Mouse (Mus musculus) CH12.LX (cell line): ENCODE data around the gene Slc15a2. TPM values are rescaled to one million over a fixed set of nuclear protein-coding genes. Genes with fewer than 3 reads are reported as not detected.

Experiments used
- polyA plus RNA-seq: library from polyadenylated mRNA; unstranded; fragments of >175 nt; gene quantifications from 2 replicates; pipeline ENCODE4 v1.2.1, GENCODE M21; 2012; ENCODE audit warnings: low read depth; ENCODE audit not compliant: insufficient read length
- total RNA-seq, 2 experiments: library from RNA; depleted of rRNA; stranded (reverse); fragments of 300-350 nt in 1 of 2; fragments of >200 nt in 1 of 2; gene quantifications; 2 replicates each; pipeline ENCODE4 v1.2.3; 2012 to 2014

The Slc15a2 gene
- total and polyA plus RNA-seq, 3 experiments = 9.4 to 11.7 (median 11.4) TPM

Other genes with a start within 250 kb of the Slc15a2 start
- 0.34 and 0.59 TPM in 2 replicates for gene Casr, start 222.8 kb downstream of the Slc15a2 start, total RNA-seq (2012; rRNA removed)
- gene Casr, start 222.8 kb downstream of the Slc15a2 start, total RNA-seq (2014; rRNA removed) = 0.19 and 0.35 TPM in 2 replicates
- 0.55 and 0.63 TPM in 2 replicates for gene Casr, start 222.8 kb downstream of the Slc15a2 start, polyA plus RNA-seq
- gene Cd86, start 118.9 kb downstream of the Slc15a2 start, total RNA-seq (2012; rRNA removed) = 60.0 and 113 TPM in 2 replicates
- gene Cd86, start 118.9 kb downstream of the Slc15a2 start, total RNA-seq (2014; rRNA removed) = 191 and 196 TPM in 2 replicates
- 91.9 and 102 TPM in 2 replicates for gene Cd86, start 118.9 kb downstream of the Slc15a2 start, polyA plus RNA-seq
- gene Ildr1, start 91.0 kb downstream of the Slc15a2 start, total RNA-seq (2012; rRNA removed) = 0.34 and 0.76 TPM in 2 replicates
- 0.34 and 0.80 TPM in 2 replicates for gene Ildr1, start 91.0 kb downstream of the Slc15a2 start, total RNA-seq (2014; rRNA removed)
- 0.81 and 1.1 TPM in 2 replicates for gene Ildr1, start 91.0 kb downstream of the Slc15a2 start, polyA plus RNA-seq
- 32.1 and 41.0 TPM in 2 replicates for gene Iqcb1, start 43.4 kb upstream of the Slc15a2 start, total RNA-seq (2012; rRNA removed)
- 46.4 and 50.4 TPM in 2 replicates for gene Iqcb1, start 43.4 kb upstream of the Slc15a2 start, total RNA-seq (2014; rRNA removed)
- 47.7 and 49.9 TPM in 2 replicates for gene Iqcb1, start 43.4 kb upstream of the Slc15a2 start, polyA plus RNA-seq
- 7.4 and 8.1 TPM in 2 replicates for gene Eaf2, start 90.0 kb upstream of the Slc15a2 start, total RNA-seq (2012; rRNA removed)
- gene Eaf2, start 90.0 kb upstream of the Slc15a2 start, total RNA-seq (2014; rRNA removed) = 5.0 and 7.1 TPM in 2 replicates
- 3.5 and 5.5 TPM in 2 replicates for gene Eaf2, start 90.0 kb upstream of the Slc15a2 start, polyA plus RNA-seq
- 69.8 and 96.8 TPM in 2 replicates for gene Golgb1, start 90.2 kb upstream of the Slc15a2 start, total RNA-seq (2012; rRNA removed)
- gene Golgb1, start 90.2 kb upstream of the Slc15a2 start, total RNA-seq (2014; rRNA removed) = 65.6 and 66.7 TPM in 2 replicates
- gene Golgb1, start 90.2 kb upstream of the Slc15a2 start, polyA plus RNA-seq = 75.9 and 112 TPM in 2 replicates
- gene Hcls1, start 150.0 kb upstream of the Slc15a2 start, total RNA-seq (2012; rRNA removed) = 302 and 332 TPM in 2 replicates
- 206 and 222 TPM in 2 replicates for gene Hcls1, start 150.0 kb upstream of the Slc15a2 start, total RNA-seq (2014; rRNA removed)
- gene Hcls1, start 150.0 kb upstream of the Slc15a2 start, polyA plus RNA-seq = 537 and 750 TPM in 2 replicates
- gene Fbxo40, start 205.5 kb upstream of the Slc15a2 start, total RNA-seq (2012; rRNA removed) = 0.88 and 1.5 TPM in 2 replicates
- gene Fbxo40, start 205.5 kb upstream of the Slc15a2 start, total RNA-seq (2014; rRNA removed) = 1.0 and 2.2 TPM in 2 replicates
- gene Fbxo40, start 205.5 kb upstream of the Slc15a2 start, polyA plus RNA-seq = 3.0 and 3.7 TPM in 2 replicates
- 19.1 and 21.8 TPM in 2 replicates for gene Polq, start 226.8 kb upstream of the Slc15a2 start, total RNA-seq (2012; rRNA removed)
- gene Polq, start 226.8 kb upstream of the Slc15a2 start, total RNA-seq (2014; rRNA removed) = 27.0 and 29.3 TPM in 2 replicates
- 23.2 and 23.6 TPM in 2 replicates for gene Polq, start 226.8 kb upstream of the Slc15a2 start, polyA plus RNA-seq